Mouse (Mus musculus) heart, adult 2 months (tissue): Measurements from ENCODE around the gene Serinc3.

Experiments
- EP300 ChIP-seq: fragments of 200-500 bp; IDR thresholded peaks from 2 replicates; pipeline ENCODE4 v1.6.1; 2011; ENCODE audit warnings: low read depth, low read length, control low read depth; ENCODE audit not compliant: insufficient read depth
- POLR2A ChIP-seq: fragments of 200-500 bp; IDR thresholded peaks from 2 replicates; pipeline ENCODE4 v1.6.1; 2011; ENCODE audit warnings: mild to moderate bottlenecking, low read depth, low read length, control low read depth; ENCODE audit not compliant: insufficient read depth

GRCm38 (mm10) chr2:163634211-163634610 is 10.7 kb downstream of the Serinc3 start:
- TF ChIP-seq EP300 (no peak), POLR2A (no peak)
